Mouse (Mus musculus): ENCODE data around the gene Pate3.

The Pate3 gene

DNA sequence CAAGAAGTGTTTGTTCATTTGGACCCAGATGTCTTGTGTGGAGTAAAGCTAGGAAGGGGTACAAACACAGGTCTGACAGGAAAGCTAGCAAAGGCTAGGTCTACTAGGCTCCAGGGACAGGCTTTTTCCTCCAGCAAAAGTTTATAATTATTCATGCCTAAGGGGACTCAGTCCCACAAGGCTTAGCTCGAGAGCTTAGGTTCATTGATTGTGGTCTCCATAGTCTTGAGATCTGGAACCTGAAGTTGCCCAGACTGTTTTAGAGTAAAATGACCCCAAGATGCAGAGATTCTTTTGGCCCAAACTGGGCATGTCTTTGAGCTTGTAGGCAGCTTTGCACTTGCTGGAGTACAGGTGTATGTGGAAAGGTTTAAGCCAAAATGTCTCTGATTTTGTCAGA is at the start of gene Pate3:
Gene Pate3, minus strand, starts transcription at position 101 of the 400 bp plus-strand sequence.
- in situ Hi-C loops (cut with MboI; ENCODE audit: unreplicated experiment in 2 of 2) = no loop called here

DNA sequence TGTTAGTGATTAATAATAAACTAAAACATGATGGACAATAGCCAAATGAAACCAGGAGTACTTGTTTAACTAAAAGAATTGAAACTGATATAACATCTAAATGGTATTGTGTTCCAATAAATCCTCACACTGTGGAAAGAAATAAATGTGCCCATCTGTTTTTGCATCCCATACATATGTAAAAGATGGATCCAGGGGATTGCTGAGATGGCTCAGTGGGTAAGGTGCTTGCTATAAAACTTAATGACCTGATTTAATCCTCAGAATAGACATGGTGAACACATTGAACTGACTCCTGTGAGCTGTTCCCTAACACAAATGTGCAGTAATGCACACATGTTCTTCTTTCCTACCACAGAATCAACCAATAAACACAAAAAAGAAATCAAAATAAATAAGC is 43.9 kb upstream of the Pate3 start:
- in situ Hi-C loops (cut with MboI; ENCODE audit: unreplicated experiment in 2 of 2) = no loop called here

DNA sequence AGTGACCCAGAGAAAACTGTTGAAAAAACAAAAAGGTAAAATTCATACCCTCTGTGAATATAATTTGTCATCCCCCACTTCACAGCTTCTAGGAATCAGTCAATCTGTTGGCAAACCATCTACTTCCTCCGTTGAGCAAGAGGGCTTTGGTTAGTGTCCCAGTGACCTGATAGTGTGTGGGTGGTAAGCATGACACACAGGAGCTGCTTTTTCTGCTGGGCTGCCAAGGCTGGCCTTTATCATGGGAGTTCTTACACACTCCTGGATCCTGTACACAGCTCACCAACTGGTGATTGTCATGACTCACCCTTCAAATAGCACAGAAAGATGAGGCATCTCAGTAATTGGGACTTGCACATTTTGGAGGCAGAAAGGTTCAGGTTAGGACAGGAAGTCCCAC is 39.0 kb upstream of the Pate3 start, which contains the start of gene Pate1:
Gene Pate1, minus strand, starts transcription at position 378 of the 400 bp plus-strand sequence.
- in situ Hi-C loops (cut with MboI; ENCODE audit: unreplicated experiment in 2 of 2) = no loop called here

DNA sequence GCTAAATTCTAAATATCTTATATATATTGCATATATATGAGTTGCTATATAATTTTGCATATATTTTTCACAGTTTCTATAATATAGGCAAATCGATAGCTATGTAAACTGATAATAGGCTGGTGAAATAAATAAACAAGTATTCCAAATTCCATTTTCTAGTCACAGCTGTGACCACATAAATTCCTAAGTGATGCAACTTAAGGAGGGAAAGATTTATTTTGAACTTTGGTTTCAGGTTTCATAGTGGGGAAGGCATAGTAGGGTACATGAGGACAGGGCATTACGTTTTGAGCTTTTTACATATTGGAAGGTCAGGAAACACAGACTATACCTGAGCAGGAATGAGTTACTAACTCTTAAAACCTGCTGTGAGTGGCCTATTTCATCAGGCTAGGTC is 25.6 kb upstream of the Pate3 start:
- in situ Hi-C loops (cut with MboI; ENCODE audit: unreplicated experiment in 2 of 2) = no loop called here

DNA sequence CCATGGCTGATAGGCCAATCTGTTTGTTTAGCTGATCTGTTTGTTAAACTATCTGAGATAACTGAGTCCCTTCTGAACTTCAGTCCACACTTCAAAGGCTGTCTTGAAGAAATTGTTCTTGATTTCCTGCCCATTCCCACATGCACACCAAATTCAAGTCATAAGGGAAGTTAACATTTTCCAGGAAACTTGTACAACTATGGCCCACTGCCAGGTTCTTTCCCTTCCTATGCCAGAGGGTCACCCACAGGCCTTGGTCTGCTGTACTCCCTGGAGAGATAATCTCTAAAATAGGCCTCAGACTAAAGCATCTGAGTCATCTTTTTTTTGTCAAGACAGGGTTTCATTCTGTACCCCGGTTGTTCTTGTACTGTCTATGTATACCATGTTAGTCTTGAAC is 15.0 kb downstream of the Pate3 start:
- in situ Hi-C loops (cut with MboI; ENCODE audit: unreplicated experiment in 2 of 2) = no loop called here

DNA sequence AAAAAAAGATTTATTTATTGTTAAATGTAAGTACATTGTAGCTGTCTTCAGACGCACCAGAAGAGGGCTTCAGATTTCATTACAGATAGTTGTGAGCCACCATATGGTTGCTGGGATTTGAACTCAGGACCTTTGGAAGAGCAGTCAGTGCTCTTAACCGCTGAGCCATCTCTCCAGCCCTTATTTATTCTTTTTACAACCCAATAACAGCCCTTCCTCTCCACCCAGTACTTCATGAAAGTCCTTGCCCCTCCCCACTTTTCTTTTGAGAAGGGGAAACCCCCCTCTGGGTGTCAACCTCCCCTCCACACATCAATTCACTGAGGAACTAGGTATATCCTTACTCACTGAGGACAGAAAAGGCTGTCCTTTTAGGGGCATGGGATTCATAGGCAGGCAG is 31.2 kb downstream of the Pate3 start:
- in situ Hi-C loops (cut with MboI; ENCODE audit: unreplicated experiment in 2 of 2) = loop anchor here (5.0 to 10.0 kb wide), 2 partner anchors 82 to 334 kb away; no protein-coding TSS in a partner anchor

DNA sequence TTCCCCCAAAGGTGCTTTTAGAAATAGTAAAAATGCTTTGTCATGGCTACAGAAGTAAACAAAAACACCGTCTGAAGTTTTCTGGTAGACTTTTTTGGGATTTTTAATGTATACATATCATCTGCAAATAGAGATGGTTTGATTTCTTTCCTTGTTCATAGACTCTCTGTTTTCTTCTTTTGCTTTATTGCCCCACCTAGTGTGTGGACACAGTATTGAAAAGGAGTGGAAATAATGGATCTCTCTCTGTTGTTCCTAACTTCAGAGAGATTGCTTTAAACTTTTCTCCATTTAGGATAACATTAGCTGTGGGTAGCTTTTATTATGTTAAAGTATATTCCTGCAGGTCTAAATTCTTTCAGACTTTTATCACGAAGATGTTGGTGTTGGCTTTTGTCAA is 34.0 kb downstream of the Pate3 start:
- in situ Hi-C loops (cut with MboI; ENCODE audit: unreplicated experiment in 2 of 2) = loop anchor here (5.0 to 10.0 kb wide), 2 partner anchors 79 to 82 kb away; no protein-coding TSS in a partner anchor

DNA sequence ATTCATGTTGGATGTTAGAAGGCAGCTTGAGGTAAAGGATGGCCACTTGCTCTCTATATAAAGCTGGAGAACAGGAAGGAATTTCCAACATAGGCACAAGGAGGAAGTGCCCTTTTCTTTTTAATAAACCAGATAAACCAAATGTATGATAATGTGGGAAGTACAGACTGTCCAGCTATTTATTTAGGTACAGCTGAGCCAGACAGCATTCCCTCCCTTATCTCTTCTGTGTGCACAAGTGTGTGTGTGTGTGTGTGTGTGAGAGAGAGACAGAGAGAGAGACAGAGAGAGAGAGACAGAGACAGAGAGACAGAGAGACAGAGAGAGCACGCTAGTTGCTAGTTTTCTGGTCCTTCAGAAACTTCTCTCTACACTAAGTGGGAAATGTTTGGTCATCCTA is 36.2 kb downstream of the Pate3 start, which contains the start of gene Pate4:
Gene Pate4, minus strand, starts transcription at position 101 of the 400 bp plus-strand sequence.
- in situ Hi-C loops (cut with MboI; ENCODE audit: unreplicated experiment in 2 of 2) = loop anchor here (5.0 to 10.0 kb wide), 2 partner anchors 77 to 80 kb away; no protein-coding TSS in a partner anchor

DNA sequence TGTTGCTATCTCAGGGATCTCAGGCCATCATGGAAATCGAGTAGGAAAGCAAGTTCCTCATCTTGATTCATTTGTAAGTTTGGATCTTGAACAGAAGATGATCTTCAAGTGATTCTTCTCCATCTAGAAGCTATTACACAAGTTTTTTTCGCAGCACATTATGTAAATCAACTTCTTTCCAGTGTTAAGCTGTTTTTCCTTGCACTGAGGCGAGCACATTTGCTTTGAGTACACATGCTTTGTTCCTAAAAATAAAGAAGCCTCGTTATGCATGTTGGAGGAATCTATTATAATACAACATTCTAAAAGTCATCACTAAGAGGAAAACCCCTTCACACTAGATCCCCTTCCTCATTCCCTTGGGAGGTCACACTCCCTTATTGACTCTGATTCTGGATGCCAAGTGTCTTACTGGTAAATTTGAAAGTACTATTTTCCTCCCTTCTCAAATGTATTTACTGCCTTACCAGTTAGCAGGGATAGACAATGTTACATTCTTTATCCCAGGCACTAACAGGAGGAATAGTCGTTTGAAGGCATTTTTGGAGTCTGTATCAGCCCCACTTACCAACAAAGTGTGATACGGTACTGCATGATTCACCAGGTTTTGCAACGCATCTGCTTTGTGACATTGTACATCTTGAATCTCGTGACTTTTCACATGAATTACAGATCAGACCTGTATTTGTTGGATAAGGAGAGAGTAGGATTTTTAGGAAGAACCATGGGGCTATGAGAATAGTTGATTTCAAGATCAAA is 40.2 kb downstream of the Pate3 start:
- in situ Hi-C loops (cut with MboI; ENCODE audit: unreplicated experiment in 2 of 2) = no loop called here

Measured in v-Abl transformed pro-B cells (cell line).